Mouse (Mus musculus): Measurements from ENCODE around the gene Bpifc.

Gene Bpifc

GRCm38 (mm10) chr10:86017781-86018180, 6.1 kb upstream of the Bpifc start:
- in situ Hi-C loops (cut with MboI, MseI): no loop called here

GRCm38 (mm10) chr10:86011172-86011571, 523 bp downstream of the Bpifc start:
- in situ Hi-C loops (cut with MboI, MseI): no loop called here

GRCm38 (mm10) chr10:86010636-86011035, 1.1 kb downstream of the Bpifc start:
- in situ Hi-C loops (cut with MboI, MseI): no loop called here

GRCm38 (mm10) chr10:86009688-86010087, 2.0 kb downstream of the Bpifc start:
- in situ Hi-C loops (cut with MboI, MseI): no loop called here

GRCm38 (mm10) chr10:86006455-86006854, 5.2 kb downstream of the Bpifc start:
- in situ Hi-C loops (cut with MboI, MseI): no loop called here

DNA sequence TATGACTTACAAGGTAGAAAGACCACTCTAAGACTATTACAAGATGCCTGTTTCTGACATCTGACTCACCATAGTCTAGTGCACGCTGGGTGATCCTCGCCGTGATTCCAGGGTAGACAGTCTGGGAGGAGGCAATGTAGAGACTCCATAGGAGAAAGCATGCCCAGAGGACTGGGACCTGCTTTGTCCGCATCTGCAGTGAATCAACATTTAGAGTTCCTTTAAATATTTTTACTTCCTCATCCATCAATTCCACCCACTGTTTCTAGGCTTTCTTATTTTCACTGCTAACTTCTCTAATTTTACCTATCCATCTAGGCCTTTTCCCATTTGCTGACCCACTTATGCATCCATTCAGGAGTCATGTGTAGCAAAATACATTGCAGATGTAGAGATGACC, 11.2 kb downstream of the Bpifc start:
- in situ Hi-C loops (cut with MboI, MseI): no loop called here

- in situ Hi-C loops (cut with MboI, MseI): no loop called here
These were observed 17.1 kb downstream of the Bpifc start for GRCm38 (mm10) chr10:85994543-85995104.

GRCm38 (mm10) chr10:85993836-85994235, 17.9 kb downstream of the Bpifc start:
- in situ Hi-C loops (cut with MboI, MseI): no loop called here

DNA sequence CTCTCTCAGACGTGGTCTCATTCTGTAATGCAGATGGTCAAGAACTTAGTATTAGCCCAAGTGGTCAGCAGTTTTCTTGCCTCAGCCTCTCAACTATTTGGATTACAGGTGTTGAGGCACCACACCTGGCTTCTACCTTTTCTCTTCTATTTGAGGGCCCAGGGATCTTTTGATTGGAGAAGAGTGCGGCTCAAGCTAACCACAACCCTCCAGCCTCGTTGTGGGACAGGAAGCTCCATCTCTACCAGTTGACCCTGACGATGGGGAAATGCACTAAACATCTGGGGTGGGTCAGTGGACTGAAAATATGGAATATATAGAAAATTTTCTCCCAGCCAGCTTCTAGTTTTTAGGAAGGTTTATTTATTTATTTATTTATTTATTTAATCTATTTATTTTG, 19.3 kb downstream of the Bpifc start:
- in situ Hi-C loops (cut with MboI, MseI): no loop called here

DNA sequence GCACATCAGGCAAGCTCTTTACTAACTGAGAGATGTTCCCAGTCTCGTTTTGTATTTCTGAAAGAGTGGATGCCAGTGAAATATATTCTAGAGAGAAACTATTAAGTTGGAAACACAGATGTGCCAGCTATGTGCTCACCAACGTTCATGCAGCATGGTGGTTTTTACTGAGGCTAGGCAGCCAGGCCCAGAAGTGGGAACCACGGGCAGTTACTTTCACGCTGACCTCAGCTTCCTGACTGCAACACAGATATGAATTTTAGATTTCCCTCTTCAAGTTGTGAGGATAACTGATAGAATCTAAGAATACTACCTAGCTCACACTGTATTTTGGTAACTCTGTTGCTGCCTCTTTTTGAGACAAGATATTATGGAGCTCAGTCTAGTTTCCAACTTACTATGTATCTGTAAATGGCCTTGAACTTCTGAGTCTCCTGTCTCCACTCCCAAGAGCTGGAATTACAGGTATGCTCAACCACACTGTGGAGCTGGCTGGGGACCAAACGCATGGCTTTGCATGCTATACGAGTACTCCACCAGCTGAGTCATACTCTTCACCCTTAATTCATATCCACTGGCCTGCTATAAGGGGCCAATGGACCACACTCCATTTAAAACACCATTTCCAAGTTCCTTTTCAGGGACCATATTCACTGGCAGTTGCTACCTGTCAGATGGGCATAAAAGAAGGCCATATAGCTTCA, 22.1 kb downstream of the Bpifc start:
- in situ Hi-C loops (cut with MboI, MseI): no loop called here

DNA sequence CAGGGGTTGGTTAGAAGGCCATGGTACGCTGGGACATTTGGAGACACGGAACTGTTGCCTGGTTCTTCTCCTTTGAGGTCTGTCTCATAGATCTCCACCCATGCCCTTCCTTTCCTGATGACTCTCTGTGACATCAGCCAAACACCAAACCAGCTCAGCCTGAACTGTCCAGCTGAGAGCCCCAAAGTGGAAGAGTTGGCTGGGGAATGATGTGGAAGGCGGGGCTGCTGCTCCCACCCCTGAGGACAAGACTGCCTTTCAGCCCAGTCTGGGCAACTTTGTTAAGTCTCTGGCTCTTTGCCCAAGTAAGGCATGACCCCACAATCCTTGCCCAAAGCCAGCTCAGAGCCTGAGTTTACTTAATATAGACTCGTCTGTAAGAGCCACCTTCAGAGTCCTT, 38.8 kb downstream of the Bpifc start:
- in situ Hi-C loops (cut with MboI, MseI): loop anchor here (5.0 kb wide), 1 partner anchor 494 kb away; no protein-coding TSS in a partner anchor

DNA sequence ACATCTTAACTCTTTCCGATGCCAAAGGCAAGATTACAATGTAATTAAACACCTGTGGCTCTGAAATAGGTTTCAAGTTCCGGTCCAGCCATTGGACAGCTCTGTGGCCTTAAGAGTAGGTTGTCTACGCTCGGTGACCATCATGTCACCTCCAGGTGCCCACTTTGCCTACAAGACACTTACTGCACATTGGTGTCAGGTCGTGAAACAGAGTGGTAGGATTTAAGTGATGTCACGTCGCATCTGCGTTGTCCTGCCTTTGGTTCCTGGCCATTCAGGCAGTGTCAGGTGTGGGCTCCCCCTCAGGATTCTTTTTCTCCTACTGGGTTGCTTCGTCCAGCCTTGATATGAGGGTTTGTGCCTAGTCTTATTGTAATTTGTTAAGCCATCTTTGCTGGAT, 39.9 kb downstream of the Bpifc start:
- in situ Hi-C loops (cut with MboI, MseI): loop anchor here (5.0 kb wide), 1 partner anchor 495 kb away; no protein-coding TSS in a partner anchor

DNA sequence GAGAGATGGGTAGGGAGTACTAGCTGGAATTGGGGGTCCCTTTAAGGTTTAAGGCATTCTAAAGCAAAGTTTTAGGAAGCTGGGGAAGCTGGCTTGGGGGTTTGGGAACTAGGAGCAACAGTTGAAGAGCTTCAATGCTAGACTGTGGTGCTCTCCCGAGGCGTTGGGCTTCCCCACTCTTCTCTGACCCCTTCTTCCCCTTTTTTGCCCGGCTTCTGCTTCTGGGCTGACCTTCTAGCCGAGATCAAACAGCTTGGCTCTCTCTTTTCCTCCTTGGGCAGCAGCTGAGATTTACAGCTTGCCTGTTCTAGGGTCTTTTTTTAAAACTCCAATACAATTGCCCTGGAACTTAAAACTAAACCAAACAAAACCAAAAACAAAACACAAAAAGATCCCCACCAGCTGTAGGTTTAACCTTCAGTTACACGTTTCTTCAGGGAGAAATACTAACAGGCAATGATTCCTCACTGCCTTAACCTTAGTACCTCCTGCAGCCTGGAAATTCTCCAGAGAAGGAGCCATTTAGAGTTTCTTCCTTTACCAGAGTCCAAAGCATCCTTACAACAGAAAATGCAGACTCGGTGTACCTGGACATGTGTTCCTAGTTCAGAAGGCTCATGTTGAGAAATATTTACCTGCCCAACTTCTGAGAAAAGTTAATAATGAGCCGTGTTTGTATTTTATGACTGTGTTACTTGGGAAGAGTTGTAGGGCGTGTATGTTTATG, 41.6 kb downstream of the Bpifc start:
- in situ Hi-C loops (cut with MboI, MseI): loop anchor here (5.0 kb wide), 1 partner anchor 497 kb away; no protein-coding TSS in a partner anchor

DNA sequence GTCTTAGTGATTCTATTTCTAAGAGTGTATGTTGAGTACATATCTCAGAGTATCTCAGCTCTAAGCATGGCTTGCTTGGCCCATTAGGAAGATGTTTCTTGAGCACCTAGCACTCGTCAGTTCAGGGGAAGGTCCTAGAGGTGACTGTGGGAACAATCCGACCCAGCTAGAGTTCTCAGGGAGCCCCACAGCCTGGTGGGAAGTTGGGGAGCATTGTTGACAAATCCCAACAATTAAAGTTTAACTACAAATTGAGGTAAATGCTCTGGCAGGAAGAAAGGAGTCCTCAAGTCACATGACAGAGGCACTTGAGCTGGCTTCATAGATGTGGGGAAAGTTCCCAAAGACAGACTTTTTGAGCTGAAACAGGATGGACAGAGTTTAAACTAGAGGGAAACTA, 43.0 kb downstream of the Bpifc start:
- in situ Hi-C loops (cut with MboI, MseI): no loop called here

GRCm38 (mm10) chr10:85968157-85968634, 43.5 kb downstream of the Bpifc start:
- in situ Hi-C loops (cut with MboI, MseI): no loop called here

DNA sequence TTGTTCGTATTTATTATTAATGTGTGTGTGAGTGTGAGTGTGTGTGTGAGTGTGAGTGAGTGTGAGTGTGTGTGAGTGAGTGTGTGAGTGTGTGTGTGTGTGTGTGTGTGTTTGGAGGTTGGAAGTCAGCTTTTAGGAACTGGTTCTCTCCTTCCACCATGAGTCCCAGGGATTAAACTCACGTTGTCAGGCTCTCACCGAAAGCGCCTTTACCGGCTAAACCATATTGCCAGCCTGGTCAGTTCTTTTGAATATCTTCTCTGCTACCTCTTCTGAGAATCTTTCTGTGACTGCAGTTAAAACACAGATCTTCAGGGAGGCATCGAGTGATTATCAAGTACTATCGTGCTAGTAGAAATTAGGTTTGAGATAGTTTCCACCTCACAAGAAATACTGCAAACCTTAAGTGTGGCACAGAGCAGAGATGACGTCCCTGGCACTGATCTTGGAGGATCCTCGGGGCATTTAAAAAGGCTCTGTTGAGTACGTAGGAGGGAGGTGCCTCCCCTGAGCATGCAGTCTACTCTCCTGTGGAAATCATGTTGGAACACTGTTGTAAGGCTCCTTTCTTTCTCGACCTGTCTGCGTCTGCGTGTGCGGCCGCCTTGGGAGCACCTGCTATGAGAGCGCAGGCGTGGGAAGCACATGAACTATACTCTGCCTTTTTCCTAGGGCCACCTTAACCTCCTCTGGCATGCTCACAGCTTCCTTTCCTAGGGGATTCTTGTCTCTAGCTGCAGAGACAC, 44.1 kb downstream of the Bpifc start:
- in situ Hi-C loops (cut with MboI, MseI): no loop called here

DNA sequence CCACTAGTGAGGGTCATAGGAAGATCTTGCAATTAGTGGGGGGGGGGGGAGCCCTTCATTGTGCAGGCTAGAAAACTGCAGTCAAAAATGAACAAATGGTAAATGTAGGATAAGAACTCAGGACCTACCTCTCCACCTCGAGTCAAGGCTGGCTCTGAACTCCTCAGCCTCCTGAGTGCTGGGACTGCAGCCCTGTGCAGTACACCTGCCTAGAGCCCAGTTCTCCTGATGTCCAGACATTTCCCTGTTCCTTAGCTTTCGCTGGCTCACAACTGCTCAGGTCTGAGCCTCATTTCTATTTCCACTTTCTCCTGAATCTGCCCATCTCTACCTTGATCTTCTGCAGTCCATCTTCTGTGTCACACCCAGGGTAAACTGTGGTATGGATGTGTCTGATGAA, 45.2 kb downstream of the Bpifc start:
- in situ Hi-C loops (cut with MboI, MseI): no loop called here

DNA sequence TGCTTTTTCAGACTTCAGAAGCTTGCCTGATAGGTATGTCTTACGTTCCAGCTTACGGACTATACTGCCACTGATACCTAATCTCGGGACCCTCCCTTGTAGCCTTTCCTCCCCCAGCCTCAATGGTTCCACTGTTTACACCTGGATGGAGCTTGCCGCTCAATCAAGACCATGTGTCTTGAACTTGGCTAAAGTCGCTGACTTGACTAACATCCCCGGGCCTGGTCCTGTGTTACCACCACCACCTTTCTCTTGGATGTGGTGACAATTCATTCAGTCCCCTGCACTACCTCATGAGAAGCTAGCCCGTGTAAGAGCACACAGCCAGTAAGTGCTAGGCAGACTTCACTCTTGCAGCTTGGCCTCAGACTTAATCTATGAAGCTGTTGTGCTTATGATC, 47.4 kb downstream of the Bpifc start:
- in situ Hi-C loops (cut with MboI, MseI): loop anchor here (5.0 kb wide), 1 partner anchor 68 kb away; no protein-coding TSS in a partner anchor

GRCm38 (mm10) chr10:85962897-85963296, 48.8 kb downstream of the Bpifc start:
- in situ Hi-C loops (cut with MboI, MseI): loop anchor here (5.0 kb wide), 1 partner anchor 69 kb away; no protein-coding TSS in a partner anchor

GRCm38 (mm10) chr10:85957464-85957950, 54.2 kb downstream of the Bpifc start, which contains the start of gene Rtcb:
Rtcb (minus strand) TSS chr10:85957823.
- in situ Hi-C loops (cut with MboI, MseI): loop anchor here (5.0 kb wide), 1 partner anchor 820 kb away; the partner anchor contains the start of gene Nt5dc3

- in situ Hi-C loops (cut with MboI, MseI): loop anchor here (5.0 kb wide), 1 partner anchor 820 kb away; the partner anchor contains the start of gene Nt5dc3
These were observed 54.8 kb downstream of the Bpifc start for GRCm38 (mm10) chr10:85956871-85957419.
